In the genomic region with DNA sequence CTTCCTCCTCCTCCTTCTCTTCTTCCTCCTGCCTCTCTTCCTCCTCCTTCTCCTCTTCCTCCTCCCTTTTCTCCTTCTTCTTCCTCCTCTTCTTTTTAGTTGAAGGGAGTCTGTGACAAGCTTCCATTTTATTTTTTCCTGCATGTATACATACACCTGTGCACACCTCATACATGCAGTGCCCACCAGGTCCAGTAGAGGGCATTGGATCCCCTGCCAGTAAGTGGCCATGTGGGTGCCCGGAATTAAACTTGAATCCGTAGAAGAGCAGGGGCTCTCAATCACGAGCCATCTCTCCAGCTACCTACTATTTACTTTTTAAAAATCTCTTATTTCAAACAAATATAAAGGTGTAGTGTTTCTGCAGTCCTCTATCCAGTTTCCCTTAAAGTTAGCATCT, we compare ENCODE assay signal across 10 mouse cellular contexts. TPM values are rescaled to one million over a fixed set of nuclear protein-coding genes. Genes with fewer than 3 reads are reported as not detected.
DNase-seq lines count a peak whose midpoint lies in the region; ATAC-seq and TF ChIP-seq lines count a peak whose summit lies in the region.
"Had no signal": no experiment of that assay in that cellular context is flagged by ENCODE, and none has a peak within 500 bp of the region (broad histone marks: within the 10 kb centered on the region; RNA-seq: fewer than 3 reads in every experiment).

No protein-coding gene starts in this region.

- H3K4me1 ChIP-seq in heart, postnatal 0 days (ENCODE audit: control insufficient read depth, insufficient read depth), result no peaks in the 10 kb centered on the region
- H3K4me1 ChIP-seq: lung, embryonic 15.5 days had no signal

- ATAC-seq in heart, postnatal 0 days (ENCODE audit: insufficient read depth, low read depth), result no peak
- peak; percentile 80 for ATAC-seq in common myeloid progenitor, adult 5-6 weeks (replicated peaks; ENCODE audit: low read depth, poor library complexity, severe bottlenecking)

- no peaks in the 10 kb centered on the region for H3K27me3 ChIP-seq in heart, postnatal 0 days (ENCODE audit: control insufficient read depth, insufficient read depth, low read length)
- H3K27me3 ChIP-seq: lung, embryonic 15.5 days had no signal

- no peak overlapping the region for H3K27ac ChIP-seq in heart, postnatal 0 days (ENCODE audit: low read depth)
- H3K27ac ChIP-seq: lung, embryonic 15.5 days had no signal

- WGBS in heart, postnatal 0 days, result 18% methylated on average over 3 of the region's 3 CpGs

- H3K36me3 ChIP-seq in heart, postnatal 0 days (replicated peaks; ENCODE audit: control insufficient read depth, insufficient read depth, low read length), result no peaks in the 10 kb centered on the region
- H3K36me3 ChIP-seq: lung, embryonic 15.5 days had no signal

- no peaks in the 10 kb centered on the region for H3K9me3 ChIP-seq in heart, postnatal 0 days (replicated peaks; ENCODE audit: control insufficient read depth, low read length)
- H3K9me3 ChIP-seq: lung, embryonic 15.5 days had no signal

- no peak overlapping the region for H3K4me3 ChIP-seq in heart, postnatal 0 days (ENCODE audit: low read depth, low read length)
- H3K4me3 ChIP-seq: erythroblast, embryonic 14.5 days; lung, embryonic 15.5 days had no signal

- H3K4me2 ChIP-seq in heart, postnatal 0 days (ENCODE audit: low read depth, low read length), result no peak overlapping the region
- H3K4me2 ChIP-seq: lung, embryonic 15.5 days had no signal

- TF ChIP-seq CTCF in heart, postnatal 0 days (IDR thresholded peaks at IDR 0.05; ENCODE audit: low read depth), result peak; percentile 74

- DNase-seq in heart, postnatal 0 days (ENCODE audit: low spot score), result no peak
- DNase-seq in heart, adult 11 months, result no peak
- peak; percentile 71 to 75 for DNase-seq in B cell, adult 2 months
- peak; percentile 24 for DNase-seq in WW6 (ENCODE audit: low read depth, low spot score)
- peak; percentile 75 to 78 for DNase-seq in kidney, postnatal 4 days
- DNase-seq in natural killer cell, adult 2 months (ENCODE audit: low spot score in 2 of 2), result peak; percentile 8 to 51
- DNase-seq in thymus, postnatal 25 days, result peak; percentile 70

- no peak for TF ChIP-seq EP300 in heart, postnatal 0 days (IDR thresholded peaks at IDR 0.05; ENCODE audit: low read depth)

- H3K9ac ChIP-seq in heart, postnatal 0 days (replicated peaks; ENCODE audit: low read depth, low read length), result no peak overlapping the region
- H3K9ac ChIP-seq: lung, embryonic 15.5 days had no signal

RNA-seq across cellular contexts. Expression of gene Eml5, which starts 50.5 kb away (rescaled TPM):
- total RNA-seq in heart, postnatal 0 days (2014; rRNA removed; ENCODE audit: low replicate concordance), result 4.3 and 9.6 TPM in 2 replicates
- 1.5 TPM in 2 replicates for polyA plus RNA-seq in heart, postnatal 0 days (2015; fragmentation: Nextera tagmentation; extraction: Ambion mirVana)
- total RNA-seq in common myeloid progenitor, adult 5-6 weeks (2017), result 6.6 and 8.8 TPM in 2 replicates

Comparison
In these comparisons a context has a peak if more than half of its experiments do, and no peak if none do; other contexts are left out.
1. DNase-seq: peak in B cell, adult 2 months (2 of 2), WW6 (single experiment), kidney, postnatal 4 days (2 of 2), natural killer cell, adult 2 months (2 of 2) and thymus, postnatal 25 days (single experiment); none in heart, postnatal 0 days (single experiment) and heart, adult 11 months (single experiment).